Mouse (Mus musculus): ENCODE data around the gene Gdf3. TPM values are rescaled to one million over a fixed set of nuclear protein-coding genes. Genes with fewer than 3 reads are reported as not detected.
A peak's percentile ranks its signal among the peaks of the same experiment; 100 is the strongest.

Gdf3 gene
- polyA plus RNA-seq, 1 experiment from 2014 or later, result not detected

GRCm38 (mm10) chr6:122561005-122561404, 48.9 kb downstream of the Gdf3 start:
- WGBS, result 85% methylated on average over 20 of the region's 20 CpGs
- no peak for TF ChIP-seq CTCF (IDR thresholded peaks at IDR 0.05; ENCODE audit: low read depth)
- Histone ChIP-seq H3K36me3 (ENCODE audit: insufficient read depth, low read length) (no peaks in the 10 kb centered on the region), H3K27ac (no peak overlapping the region), H3K4me3 (replicated peaks; ENCODE audit: low read depth, low read length) (no peak overlapping the region), H3K27me3 (ENCODE audit: insufficient read depth, low read length) (no peaks in the 10 kb centered on the region), H3K9me3 (replicated peaks; ENCODE audit: low read length) (no peaks in the 10 kb centered on the region), H3K4me1 (replicated peaks; ENCODE audit: insufficient read depth, low read length) (no peaks in the 10 kb centered on the region), H3K4me2 (ENCODE audit: low read length) (no peak overlapping the region), H3K9ac (ENCODE audit: low read depth, low read length) (no peak overlapping the region)
- DNase-seq (ENCODE audit: low spot score), result no peak
- peak; percentile 38; the same call in 1 of the 2 replicates for ATAC-seq (replicated peaks; ENCODE audit: low FRiP score, low read depth)

DNA sequence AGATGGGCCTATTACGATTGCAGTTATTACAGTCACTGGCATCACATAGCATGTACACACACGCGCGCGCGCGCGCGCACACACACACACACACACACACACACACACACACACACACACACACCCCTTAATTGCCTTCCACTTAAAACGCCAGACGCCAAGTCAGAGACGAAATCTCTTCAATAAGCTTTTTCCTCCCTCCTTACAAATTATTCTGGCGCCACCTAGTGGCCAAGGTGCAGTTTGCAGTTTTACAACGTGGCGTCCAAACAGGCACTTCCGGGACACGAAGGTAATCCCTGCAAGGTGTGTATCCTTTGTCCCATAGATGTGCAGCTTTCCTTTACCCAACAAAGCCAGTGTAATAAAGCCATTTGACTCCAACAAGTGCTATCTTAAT, 49.5 kb downstream of the Gdf3 start:
- H3K27me3 ChIP-seq (ENCODE audit: insufficient read depth, low read length), result no peaks in the 10 kb centered on the region
- no peaks in the 10 kb centered on the region for H3K4me1 ChIP-seq (replicated peaks; ENCODE audit: insufficient read depth, low read length)
- H3K4me3 ChIP-seq (replicated peaks; ENCODE audit: low read depth, low read length), result no peak overlapping the region
- H3K4me2 ChIP-seq (ENCODE audit: low read length), result peak overlapping the region; percentile 41
- H3K27ac ChIP-seq, result no peak overlapping the region
- peak; percentile 94 for TF ChIP-seq CTCF (IDR thresholded peaks at IDR 0.05; ENCODE audit: low read depth)
- H3K36me3 ChIP-seq (ENCODE audit: insufficient read depth, low read length), result no peaks in the 10 kb centered on the region
- 18% methylated on average over 17 of the region's 17 CpGs for WGBS
- no peak; the same call in 1 of the 2 replicates for ATAC-seq (replicated peaks; ENCODE audit: low FRiP score, low read depth)
- no peak overlapping the region for H3K9ac ChIP-seq (ENCODE audit: low read depth, low read length)
- H3K9me3 ChIP-seq (replicated peaks; ENCODE audit: low read length), result no peaks in the 10 kb centered on the region
- peak; percentile 89 for DNase-seq (ENCODE audit: low spot score)

DNA sequence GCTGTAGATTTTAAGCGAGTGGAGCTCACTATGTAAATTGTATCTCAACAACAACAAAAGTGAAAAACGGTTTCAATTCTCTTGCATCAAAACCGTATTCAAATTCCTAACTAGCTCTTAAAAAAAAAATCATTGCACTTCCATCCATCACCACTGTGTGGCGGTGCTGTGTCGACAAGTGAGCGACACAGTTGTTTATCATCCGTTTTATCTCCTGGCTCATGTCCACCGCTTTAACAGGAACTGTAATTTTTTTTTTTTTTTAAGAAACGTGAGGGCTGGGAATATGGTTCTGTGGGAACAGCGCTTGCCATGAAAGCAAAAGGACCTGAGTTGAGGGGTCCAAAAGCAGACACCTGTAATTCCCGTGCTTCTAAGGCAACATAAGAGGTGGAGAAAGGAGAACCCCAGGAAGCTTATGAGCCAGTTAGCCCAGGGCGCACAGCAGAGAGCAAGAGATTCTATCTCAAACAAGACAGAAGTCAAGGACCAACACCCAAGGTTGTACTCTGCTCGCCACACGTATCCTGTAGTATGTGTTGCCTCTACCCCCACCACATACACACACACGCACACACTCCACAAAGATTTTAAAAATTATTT, 52.8 kb downstream of the Gdf3 start:
- Histone ChIP-seq H3K9ac (ENCODE audit: low read depth, low read length) (no peak overlapping the region), H3K27me3 (ENCODE audit: insufficient read depth, low read length) (no peaks in the 10 kb centered on the region), H3K27ac (no peak overlapping the region), H3K4me2 (ENCODE audit: low read length) (peak overlapping the region; percentile 16; the same call in 1 of the 2 replicates), H3K9me3 (replicated peaks; ENCODE audit: low read length) (no peaks in the 10 kb centered on the region), H3K4me3 (replicated peaks; ENCODE audit: low read depth, low read length) (no peak overlapping the region), H3K4me1 (replicated peaks; ENCODE audit: insufficient read depth, low read length) (no peaks in the 10 kb centered on the region), H3K36me3 (ENCODE audit: insufficient read depth, low read length) (no peaks in the 10 kb centered on the region)
- TF ChIP-seq CTCF (IDR thresholded peaks at IDR 0.05; ENCODE audit: low read depth), result peak; percentile 82
- 21% methylated on average over 15 of the region's 15 CpGs for WGBS
- DNase-seq (ENCODE audit: low spot score) (peak; percentile 76), ATAC-seq (replicated peaks; ENCODE audit: low FRiP score, low read depth) (no peak)

Other genes with a start within 250 kb of the Gdf3 start
- 6.6 and 9.8 TPM in 2 replicates for gene Rimklb, start 111.3 kb downstream of the Gdf3 start, polyA plus RNA-seq (2015; fragmentation: Nextera tagmentation; extraction: Ambion mirVana)
- 42.4 and 47.0 TPM in 2 replicates for gene Mfap5, start 104.2 kb downstream of the Gdf3 start, polyA plus RNA-seq (2015; fragmentation: Nextera tagmentation; extraction: Ambion mirVana)
- not detected in 2 replicates for gene Aicda, start 56.3 kb downstream of the Gdf3 start, polyA plus RNA-seq (2015; fragmentation: Nextera tagmentation; extraction: Ambion mirVana)
- gene Apobec1, start 7.6 kb downstream of the Gdf3 start, polyA plus RNA-seq (2015; fragmentation: Nextera tagmentation; extraction: Ambion mirVana), result 3.6 TPM in 2 replicates
- not detected in 2 replicates for gene Dppa3, start 16.3 kb upstream of the Gdf3 start, polyA plus RNA-seq (2015; fragmentation: Nextera tagmentation; extraction: Ambion mirVana)
- gene Nanog, start 97.4 kb upstream of the Gdf3 start, polyA plus RNA-seq (2015; fragmentation: Nextera tagmentation; extraction: Ambion mirVana), result not detected in 2 replicates
- 4.1 and 4.4 TPM in 2 replicates for gene Slc2a3, start 191.6 kb upstream of the Gdf3 start, polyA plus RNA-seq (2015; fragmentation: Nextera tagmentation; extraction: Ambion mirVana)
- gene Foxj2, start 209.8 kb upstream of the Gdf3 start, polyA plus RNA-seq (2015; fragmentation: Nextera tagmentation; extraction: Ambion mirVana), result 5.2 and 5.5 TPM in 2 replicates
- 2.1 and 2.3 TPM in 2 replicates for gene C3ar1, start 246.1 kb upstream of the Gdf3 start, polyA plus RNA-seq (2015; fragmentation: Nextera tagmentation; extraction: Ambion mirVana)